In genomic region chr6:47454131-47454574, GRCm38 (mm10) we compare ENCODE assay signal across 8 mouse cellular contexts. TPM values are rescaled to one million over a fixed set of nuclear protein-coding genes. Genes with fewer than 3 reads are reported as not detected.
A peak's percentile ranks its signal among the peaks of the same experiment; 100 is the strongest.
DNase-seq lines count a peak whose midpoint lies in the region; ATAC-seq and TF ChIP-seq lines count a peak whose summit lies in the region.

No protein-coding gene starts in this region.

- peak; percentile 88 for ATAC-seq in intestine, embryonic 14.5 days (replicated peaks; ENCODE audit: low FRiP score, low TSS enrichment, low read depth)
- peak; percentile 71 for ATAC-seq in megakaryocyte-erythroid progenitor cell, adult 5-6 weeks (replicated peaks; ENCODE audit: low FRiP score, low TSS enrichment, poor library complexity, severe bottlenecking)

- peaks cover 2% of the 10 kb centered on the region; the same call in 1 of the 2 replicates for H3K4me1 ChIP-seq in cortical plate, adult 2 months (ENCODE audit: control insufficient read depth, insufficient read depth, low read length)
- peaks cover 15% of the 10 kb centered on the region for H3K4me1 ChIP-seq in intestine, embryonic 14.5 days (replicated peaks; ENCODE audit: control insufficient read depth, insufficient read depth, low read length)

- no peak for TF ChIP-seq CTCF in cortical plate, adult 2 months (IDR thresholded peaks at IDR 0.05; ENCODE audit: extremely low read depth, insufficient read depth, low read length)

- whole genome bisulfite sequencing in intestine, embryonic 14.5 days, result under 1% methylated on average over 56 of the region's 72 CpGs

- H3K4me3 ChIP-seq in cortical plate, adult 2 months (ENCODE audit: insufficient read depth, low read length), result peak overlapping the region; percentile 48
- H3K4me3 ChIP-seq in intestine, embryonic 14.5 days (ENCODE audit: low read depth, low read length), result peak overlapping the region; percentile 93

- H3K9ac ChIP-seq in intestine, embryonic 14.5 days (ENCODE audit: low read length), result peak overlapping the region; percentile 99

- no peaks in the 10 kb centered on the region for H3K9me3 ChIP-seq in intestine, embryonic 14.5 days (ENCODE audit: control insufficient read depth, low read length)

- DNase-seq in adipocyte (ENCODE audit: low spot score), result peak; percentile 75
- DNase-seq in gastrocnemius, postnatal 10 days, result peak; percentile 84
- DNase-seq in intestine, embryonic 14.5 days (ENCODE audit: low spot score), result no peak
- DNase-seq in left cerebral cortex, postnatal 14 days (ENCODE audit: low spot score in 2 of 2), result peak; percentile 31 to 72
- peak; percentile 73 for DNase-seq in right cerebral cortex, postnatal 14 days
- DNase-seq in urinary bladder, postnatal 4 days (ENCODE audit: low spot score in 2 of 2), result peak; percentile 77 to 79

- no peaks in the 10 kb centered on the region for H3K36me3 ChIP-seq in intestine, embryonic 14.5 days (ENCODE audit: control insufficient read depth, insufficient read depth, low read length)

- H3K27me3 ChIP-seq in intestine, embryonic 14.5 days (replicated peaks; ENCODE audit: control insufficient read depth, insufficient read depth, low read length), result no peaks in the 10 kb centered on the region

- TF ChIP-seq POLR2A in cortical plate, adult 2 months (IDR thresholded peaks at IDR 0.05; ENCODE audit: extremely low read depth, insufficient read depth, low read length), result no peak

- intact Hi-C loops in left cerebral cortex, postnatal 14 days (cut with DNase I), result loop anchor here (5.0 kb wide), 1 partner anchor 137 kb away; no protein-coding TSS in a partner anchor

- peak overlapping the region; percentile 90 for H3K4me2 ChIP-seq in intestine, embryonic 14.5 days (ENCODE audit: low read length)

- peak overlapping the region; percentile 99 for H3K27ac ChIP-seq in cortical plate, adult 2 months (ENCODE audit: insufficient read depth, low read length)
- H3K27ac ChIP-seq in intestine, embryonic 14.5 days (ENCODE audit: low read depth), result peak overlapping the region; percentile 98

RNA-seq across cellular contexts. Expression of gene Cul1, which starts 1.0 kb away (rescaled TPM):
- 103 and 106 TPM in 2 replicates for polyA plus RNA-seq in cortical plate, adult 2 months (2012; rRNA removed)
- 10 to 100 TPM; 71.1 to 79.6 TPM for total RNA-seq in gastrocnemius, postnatal 10 days (2021)
- polyA plus RNA-seq in intestine, embryonic 14.5 days (2014; fragmentation: Nextera tagmentation; extraction: Ambion mirVana), result 124 and 140 TPM in 2 replicates
- 100 to 1,000 TPM; 116 to 127 TPM for total RNA-seq in left cerebral cortex, postnatal 14 days (2021)
- total RNA-seq in megakaryocyte-erythroid progenitor cell, adult 5-6 weeks (2014; fragmentation: Nextera tagmentation), result 114 and 178 TPM in 2 replicates
- total RNA-seq in megakaryocyte-erythroid progenitor cell, adult 5-6 weeks (2017), result 143 and 175 TPM in 2 replicates
